Mouse (Mus musculus) midbrain, embryonic 16.5 days (tissue): ENCODE measurements at regions not wholly inside any gene's neighbourhood (a gene's known extent, or its start where the extent isn't known, plus 50 kb on each side); places are given as distances from the start of the nearest gene placed in this dataset.

ENCODE experiments used
- ATAC-seq: fragments of 200-750 bp; cut with Nextera tagmentation; 2 replicates; pipeline ENCODE4 v1.8.0; 2017; ENCODE audit warnings: moderate TSS enrichment
- H3K27ac ChIP-seq: fragments of 300-500 bp; sonication (generic); 2 replicates; pipeline ENCODE4 v1.5.1; 2014; ENCODE audit warnings: mild to moderate bottlenecking, low read length, mixed read lengths
- H3K27me3 ChIP-seq: fragments of 300-500 bp; sonication (generic); 2 replicates; pipeline ENCODE4 v1.6.1; 2014; ENCODE audit warnings: low read depth, low read length, mixed read lengths; ENCODE audit not compliant: control insufficient read depth, insufficient read depth
- H3K36me3 ChIP-seq: fragments of 300-500 bp; sonication (generic); 2 replicates; pipeline ENCODE4 v1.6.1; 2014; ENCODE audit warnings: mild to moderate bottlenecking, low read length, moderate library complexity, mixed read lengths; ENCODE audit not compliant: control insufficient read depth, insufficient read depth
- H3K4me1 ChIP-seq: fragments of 300-500 bp; sonication (generic); 2 replicates; pipeline ENCODE4 v1.6.1; 2014; ENCODE audit warnings: mild to moderate bottlenecking, low read length, mixed read lengths; ENCODE audit not compliant: control insufficient read depth, insufficient read depth
- H3K4me2 ChIP-seq: fragments of 300-500 bp; sonication (generic); 2 replicates; pipeline ENCODE4 v1.6.1; 2014; ENCODE audit warnings: mild to moderate bottlenecking, low read length, mixed read lengths
- H3K4me3 ChIP-seq: fragments of 300-500 bp; sonication (generic); 2 replicates; pipeline ENCODE4 v1.5.1; 2014; ENCODE audit warnings: low read depth, mild to moderate bottlenecking, low read length, moderate library complexity, mixed read lengths
- H3K9ac ChIP-seq: fragments of 300-500 bp; sonication (generic); 2 replicates; pipeline ENCODE4 v1.6.1; 2014; ENCODE audit warnings: low read depth, low read length, mixed read lengths
- H3K9me3 ChIP-seq: fragments of 300-500 bp; sonication (generic); replicated peaks from 2 replicates; pipeline ENCODE4 v1.6.1; 2014; ENCODE audit warnings: mild to moderate bottlenecking, low read length, mixed read lengths; ENCODE audit not compliant: control insufficient read depth, poor library complexity, severe bottlenecking
- WGBS: fragments of 180-500 bp; shearing (Covaris S2); extraction: QIAGEN DNeasy Blood & Tissue Kit; methylation state at CpG from one replicate; pipeline ENCODE4 v1.1.7; 2014; 5-methylcytosine and 5-hydroxymethylcytosine counted together

GRCm38 (mm10) chr14:46627690-46628089 is 132.7 kb upstream of the Cdkn3 start:
- no peak overlapping the region for H3K27ac ChIP-seq
- H3K9ac ChIP-seq, result no peak overlapping the region
- no peak overlapping the region for H3K4me2 ChIP-seq
- H3K4me3 ChIP-seq, result no peak overlapping the region
- WGBS, result 93% methylated on average over 5 of the region's 5 CpGs
- no peaks in the 10 kb centered on the region for H3K4me1 ChIP-seq
- no peak for ATAC-seq
- H3K9me3 ChIP-seq, result no peaks in the 10 kb centered on the region
- no peaks in the 10 kb centered on the region for H3K36me3 ChIP-seq
- H3K27me3 ChIP-seq, result no peaks in the 10 kb centered on the region

GRCm38 (mm10) chr14:46625760-46626159 is 134.6 kb upstream of the Cdkn3 start:
- no peaks in the 10 kb centered on the region for H3K9me3 ChIP-seq
- WGBS, result 85% methylated on average over 7 of the region's 7 CpGs
- no peak for ATAC-seq
- no peaks in the 10 kb centered on the region for H3K36me3 ChIP-seq
- no peak overlapping the region for H3K4me3 ChIP-seq
- no peaks in the 10 kb centered on the region for H3K4me1 ChIP-seq
- no peak overlapping the region for H3K9ac ChIP-seq
- H3K4me2 ChIP-seq, result no peak overlapping the region
- no peaks in the 10 kb centered on the region for H3K27me3 ChIP-seq
- H3K27ac ChIP-seq, result no peak overlapping the region

- Histone ChIP-seq H3K27me3 (no peaks in the 10 kb centered on the region), H3K27ac (no peak overlapping the region), H3K4me3 (no peak overlapping the region), H3K9me3 (no peaks in the 10 kb centered on the region), H3K4me1 (no peaks in the 10 kb centered on the region), H3K9ac (no peak overlapping the region), H3K4me2 (no peak overlapping the region), H3K36me3 (no peaks in the 10 kb centered on the region)
- ATAC-seq, result no peak
- WGBS, result 90% methylated on average over 2 of the region's 2 CpGs
Observed at GRCm38 (mm10) chr14:46623645-46624044, 136.7 kb upstream of the Cdkn3 start.

GRCm38 (mm10) chr14:46616030-46616429 is 144.3 kb upstream of the Cdkn3 start:
- no peak overlapping the region for H3K4me2 ChIP-seq
- no peaks in the 10 kb centered on the region for H3K27me3 ChIP-seq
- no peaks in the 10 kb centered on the region for H3K36me3 ChIP-seq
- no peak overlapping the region for H3K27ac ChIP-seq
- no peaks in the 10 kb centered on the region for H3K9me3 ChIP-seq
- H3K4me1 ChIP-seq, result no peaks in the 10 kb centered on the region
- no peak overlapping the region for H3K4me3 ChIP-seq
- ATAC-seq, result no peak
- 83% methylated on average over 9 of the region's 9 CpGs for WGBS
- H3K9ac ChIP-seq, result no peak overlapping the region

- H3K9ac ChIP-seq, result no peak overlapping the region
- no peaks in the 10 kb centered on the region for H3K4me1 ChIP-seq
- no peak overlapping the region for H3K4me3 ChIP-seq
- WGBS, result 87% methylated on average over 4 of the region's 4 CpGs
- no peaks in the 10 kb centered on the region for H3K36me3 ChIP-seq
- no peaks in the 10 kb centered on the region for H3K27me3 ChIP-seq
- H3K9me3 ChIP-seq, result no peaks in the 10 kb centered on the region
- no peak overlapping the region for H3K27ac ChIP-seq
- no peak for ATAC-seq
- no peak overlapping the region for H3K4me2 ChIP-seq
Observed at GRCm38 (mm10) chr14:46614936-46615335, 145.4 kb upstream of the Cdkn3 start.

- Histone ChIP-seq H3K4me1 (no peaks in the 10 kb centered on the region), H3K27me3 (no peaks in the 10 kb centered on the region), H3K27ac (no peak overlapping the region), H3K9me3 (no peaks in the 10 kb centered on the region), H3K4me3 (no peak overlapping the region), H3K4me2 (no peak overlapping the region), H3K36me3 (no peaks in the 10 kb centered on the region), H3K9ac (no peak overlapping the region)
- WGBS, result 69% methylated on average over 4 of the region's 4 CpGs
- no peak for ATAC-seq
Observed at GRCm38 (mm10) chr14:46613748-46614147, 146.6 kb upstream of the Cdkn3 start.

- ATAC-seq, result no peak
- H3K27ac ChIP-seq, result no peak overlapping the region
- no peak overlapping the region for H3K4me3 ChIP-seq
- no peaks in the 10 kb centered on the region for H3K9me3 ChIP-seq
- H3K9ac ChIP-seq, result no peak overlapping the region
- H3K36me3 ChIP-seq, result no peaks in the 10 kb centered on the region
- WGBS, result 88% methylated on average over 8 of the region's 8 CpGs
- H3K4me2 ChIP-seq, result no peak overlapping the region
- H3K4me1 ChIP-seq, result no peaks in the 10 kb centered on the region
- H3K27me3 ChIP-seq, result no peaks in the 10 kb centered on the region
Observed at GRCm38 (mm10) chr14:46613211-46613610, 147.1 kb upstream of the Cdkn3 start.

- Histone ChIP-seq H3K4me2 (no peak overlapping the region), H3K27ac (no peak overlapping the region), H3K9me3 (no peaks in the 10 kb centered on the region), H3K4me3 (no peak overlapping the region), H3K36me3 (no peaks in the 10 kb centered on the region), H3K27me3 (no peaks in the 10 kb centered on the region), H3K9ac (no peak overlapping the region), H3K4me1 (no peaks in the 10 kb centered on the region)
- ATAC-seq, result no peak
- 66% methylated on average over 9 of the region's 9 CpGs for WGBS
Observed at GRCm38 (mm10) chr14:46612584-46612983, 147.8 kb upstream of the Cdkn3 start.

GRCm38 (mm10) chr14:46610926-46611325 is 149.4 kb upstream of the Cdkn3 start:
- Histone ChIP-seq H3K9me3 (no peaks in the 10 kb centered on the region), H3K36me3 (no peaks in the 10 kb centered on the region), H3K4me1 (no peaks in the 10 kb centered on the region), H3K4me2 (no peak overlapping the region), H3K27ac (no peak overlapping the region), H3K27me3 (no peaks in the 10 kb centered on the region), H3K4me3 (no peak overlapping the region), H3K9ac (no peak overlapping the region)
- 94% methylated on average over 5 of the region's 5 CpGs for whole genome bisulfite sequencing
- no peak for ATAC-seq
